ENCODE assay signal across 26 mouse cellular contexts in genomic region chr11:47777916-47778226, GRCm38 (mm10).
A peak's percentile ranks its signal among the peaks of the same experiment; 100 is the strongest.
DNase-seq lines count a peak whose midpoint lies in the region; ATAC-seq and TF ChIP-seq lines count a peak whose summit lies in the region.
"Had no signal": no experiment of that assay in that cellular context is flagged by ENCODE, and none has a peak within 500 bp of the region (broad histone marks: within the 10 kb centered on the region; RNA-seq: fewer than 3 reads in every experiment).

No protein-coding gene starts in this region.

- H3K4me2 ChIP-seq in liver, embryonic 11.5 days: no peak overlapping the region
- H3K4me2 ChIP-seq in liver, embryonic 12.5 days: no peak overlapping the region
- no peak overlapping the region for H3K4me2 ChIP-seq in midbrain, embryonic 13.5 days (replicated peaks)
- H3K4me2 ChIP-seq in midbrain, postnatal 0 days (ENCODE audit: low read depth, low read length, poor library complexity, severe bottlenecking): no peak overlapping the region
- H3K4me2 ChIP-seq in forebrain, embryonic 14.5 days (ENCODE audit: low read length): no peak overlapping the region
- no peak overlapping the region for H3K4me2 ChIP-seq in forebrain, embryonic 16.5 days (ENCODE audit: low read length)
- H3K4me2 ChIP-seq: embryonic facial prominence, embryonic 13.5 days; heart, embryonic 11.5 days; hindbrain, embryonic 13.5 days had no signal

- H3K4me3 ChIP-seq in liver, embryonic 11.5 days (ENCODE audit: low read depth, low read length): no peak overlapping the region
- no peak overlapping the region for H3K4me3 ChIP-seq in liver, embryonic 12.5 days
- H3K4me3 ChIP-seq in midbrain, embryonic 13.5 days (replicated peaks): no peak overlapping the region
- H3K4me3 ChIP-seq in midbrain, postnatal 0 days (ENCODE audit: low read depth, low read length): no peak overlapping the region
- H3K4me3 ChIP-seq in forebrain, embryonic 14.5 days (ENCODE audit: low read depth, low read length): no peak overlapping the region
- no peak overlapping the region for H3K4me3 ChIP-seq in forebrain, embryonic 16.5 days (replicated peaks; ENCODE audit: low read length)
- no peak overlapping the region for H3K4me3 ChIP-seq in hindbrain, embryonic 10.5 days
- H3K4me3 ChIP-seq: embryonic facial prominence, embryonic 10.5 days; embryonic facial prominence, embryonic 13.5 days; erythroblast, embryonic 14.5 days; gastrocnemius, adult 2 months; hindbrain, embryonic 13.5 days had no signal

- H3K9ac ChIP-seq in liver, embryonic 11.5 days (ENCODE audit: low read depth, low read length): no peak overlapping the region
- H3K9ac ChIP-seq in liver, embryonic 12.5 days: no peak overlapping the region
- H3K9ac ChIP-seq in midbrain, embryonic 13.5 days (replicated peaks): no peak overlapping the region
- no peak overlapping the region for H3K9ac ChIP-seq in midbrain, postnatal 0 days (replicated peaks; ENCODE audit: low read length, poor library complexity, severe bottlenecking)
- no peak overlapping the region for H3K9ac ChIP-seq in forebrain, embryonic 14.5 days (ENCODE audit: low read length)
- no peak overlapping the region for H3K9ac ChIP-seq in forebrain, embryonic 16.5 days (replicated peaks; ENCODE audit: low read depth, low read length)
- H3K9ac ChIP-seq: embryonic facial prominence, embryonic 13.5 days; hindbrain, embryonic 13.5 days had no signal

- WGBS in liver, embryonic 11.5 days: 51% methylated on average over 4 of the region's 4 CpGs
- WGBS in liver, embryonic 12.5 days (ENCODE audit: insufficient replicate concordance): 35% methylated on average over 4 of the region's 4 CpGs
- 52% methylated on average over 4 of the region's 4 CpGs for WGBS in midbrain, embryonic 13.5 days
- whole genome bisulfite sequencing in midbrain, postnatal 0 days: 43% methylated on average over 4 of the region's 4 CpGs
- WGBS in forebrain, embryonic 14.5 days: 29% methylated on average over 4 of the region's 4 CpGs
- 19% methylated on average over 4 of the region's 4 CpGs for WGBS in forebrain, embryonic 16.5 days
- WGBS in hindbrain, embryonic 10.5 days: 77% methylated on average over 4 of the region's 4 CpGs

- no peak for DNase-seq in liver, embryonic 11.5 days (ENCODE audit: low spot score)
- DNase-seq in midbrain, postnatal 0 days (ENCODE audit: low spot score): no peak
- DNase-seq in forebrain, embryonic 14.5 days (ENCODE audit: low spot score): peak; percentile 60
- DNase-seq in hindbrain, embryonic 10.5 days (ENCODE audit: low spot score): no peak
- no peak for DNase-seq in layer of hippocampus, adult 18-20 months (ENCODE audit: low spot score in 2 of 2)
- DNase-seq: adrenal gland, adult 2 months; adrenal gland, postnatal 14 days; cerebellum, adult 11-12 months; cerebellum, adult 8-10 months; cerebellum, postnatal 10 days; cerebellum, postnatal 36 days; embryo, embryonic 11 days; gastrocnemius, adult 2 months; gastrocnemius, postnatal 14 days; heart, adult 11 months had no signal

- H3K9me3 ChIP-seq in liver, embryonic 11.5 days (ENCODE audit: control insufficient read depth, low read length): no peaks in the 10 kb centered on the region
- no peaks in the 10 kb centered on the region for H3K9me3 ChIP-seq in liver, embryonic 12.5 days (replicated peaks)
- no peaks in the 10 kb centered on the region for H3K9me3 ChIP-seq in midbrain, embryonic 13.5 days
- H3K9me3 ChIP-seq in midbrain, postnatal 0 days (ENCODE audit: low read length): no peaks in the 10 kb centered on the region
- no peaks in the 10 kb centered on the region for H3K9me3 ChIP-seq in forebrain, embryonic 14.5 days (replicated peaks; ENCODE audit: control insufficient read depth, low read length)
- H3K9me3 ChIP-seq in forebrain, embryonic 16.5 days (ENCODE audit: control insufficient read depth, low read length): no peaks in the 10 kb centered on the region
- no peaks in the 10 kb centered on the region for H3K9me3 ChIP-seq in hindbrain, embryonic 10.5 days
- H3K9me3 ChIP-seq: embryonic facial prominence, embryonic 10.5 days; embryonic facial prominence, embryonic 13.5 days; hindbrain, embryonic 13.5 days had no signal

- no peaks in the 10 kb centered on the region for H3K36me3 ChIP-seq in liver, embryonic 11.5 days (ENCODE audit: control insufficient read depth, insufficient read depth, low read length)
- no peaks in the 10 kb centered on the region for H3K36me3 ChIP-seq in liver, embryonic 12.5 days
- H3K36me3 ChIP-seq in midbrain, embryonic 13.5 days: no peaks in the 10 kb centered on the region
- H3K36me3 ChIP-seq in midbrain, postnatal 0 days (ENCODE audit: insufficient read depth, low read length): no peaks in the 10 kb centered on the region
- no peaks in the 10 kb centered on the region for H3K36me3 ChIP-seq in forebrain, embryonic 14.5 days (ENCODE audit: control insufficient read depth, insufficient read depth, low read length)
- H3K36me3 ChIP-seq in forebrain, embryonic 16.5 days (ENCODE audit: control insufficient read depth, insufficient read depth): no peaks in the 10 kb centered on the region
- no peaks in the 10 kb centered on the region for H3K36me3 ChIP-seq in hindbrain, embryonic 10.5 days
- H3K36me3 ChIP-seq: embryonic facial prominence, embryonic 10.5 days; embryonic facial prominence, embryonic 13.5 days; hindbrain, embryonic 13.5 days had no signal

- H3K27ac ChIP-seq in liver, embryonic 11.5 days (ENCODE audit: low read depth, low read length): peak overlapping the region; percentile 34; the same call in 1 of the 2 replicates
- H3K27ac ChIP-seq in liver, embryonic 12.5 days: no peak overlapping the region
- H3K27ac ChIP-seq in midbrain, embryonic 13.5 days: no peak overlapping the region
- H3K27ac ChIP-seq in midbrain, postnatal 0 days (ENCODE audit: low read depth, low read length): no peak overlapping the region
- H3K27ac ChIP-seq in forebrain, embryonic 14.5 days (ENCODE audit: low read depth, low read length): no peak overlapping the region; the same call in 1 of the 2 replicates
- no peak overlapping the region for H3K27ac ChIP-seq in forebrain, embryonic 16.5 days (ENCODE audit: low read length)
- H3K27ac ChIP-seq in hindbrain, embryonic 10.5 days: no peak overlapping the region
- H3K27ac ChIP-seq: embryonic facial prominence, embryonic 10.5 days; embryonic facial prominence, embryonic 13.5 days; gastrocnemius, adult 2 months; hindbrain, embryonic 13.5 days; hindbrain, postnatal 0 days had no signal

- no peaks in the 10 kb centered on the region for H3K27me3 ChIP-seq in liver, embryonic 11.5 days (replicated peaks; ENCODE audit: control insufficient read depth, insufficient read depth, low read length)
- H3K27me3 ChIP-seq in liver, embryonic 12.5 days (replicated peaks): no peaks in the 10 kb centered on the region
- no peaks in the 10 kb centered on the region for H3K27me3 ChIP-seq in midbrain, embryonic 13.5 days
- no peaks in the 10 kb centered on the region for H3K27me3 ChIP-seq in midbrain, postnatal 0 days (ENCODE audit: insufficient read depth, low read length)
- no peaks in the 10 kb centered on the region for H3K27me3 ChIP-seq in forebrain, embryonic 14.5 days (replicated peaks; ENCODE audit: control insufficient read depth, insufficient read depth, low read length)
- H3K27me3 ChIP-seq in forebrain, embryonic 16.5 days (replicated peaks; ENCODE audit: control insufficient read depth, insufficient read depth, low read length): no peaks in the 10 kb centered on the region
- H3K27me3 ChIP-seq in hindbrain, embryonic 10.5 days (ENCODE audit: insufficient read depth, poor library complexity, severe bottlenecking): no peaks in the 10 kb centered on the region
- H3K27me3 ChIP-seq: embryonic facial prominence, embryonic 13.5 days; hindbrain, embryonic 13.5 days had no signal

- H3K4me1 ChIP-seq in liver, embryonic 11.5 days (replicated peaks; ENCODE audit: control insufficient read depth, insufficient read depth, low read length): peaks cover 4% of the 10 kb centered on the region; the same call in 1 of the 2 replicates
- H3K4me1 ChIP-seq in liver, embryonic 12.5 days: peaks cover 9% of the 10 kb centered on the region; the same call in 1 of the 2 replicates
- H3K4me1 ChIP-seq in midbrain, embryonic 13.5 days (replicated peaks): peaks cover 13% of the 10 kb centered on the region
- no peaks in the 10 kb centered on the region for H3K4me1 ChIP-seq in midbrain, postnatal 0 days (ENCODE audit: insufficient read depth, low read length)
- peaks cover 16% of the 10 kb centered on the region for H3K4me1 ChIP-seq in forebrain, embryonic 14.5 days (ENCODE audit: control insufficient read depth, insufficient read depth, low read length)
- peaks cover 6% of the 10 kb centered on the region for H3K4me1 ChIP-seq in forebrain, embryonic 16.5 days (replicated peaks; ENCODE audit: control insufficient read depth, insufficient read depth, low read length)
- peaks cover 5% of the 10 kb centered on the region; the same call in 1 of the 2 replicates for H3K4me1 ChIP-seq in hindbrain, embryonic 10.5 days (replicated peaks)
- H3K4me1 ChIP-seq: embryonic facial prominence, embryonic 10.5 days; embryonic facial prominence, embryonic 13.5 days had no signal

- no peak for TF ChIP-seq CTCF in midbrain, postnatal 0 days (IDR thresholded peaks at IDR 0.05)

- ATAC-seq in liver, embryonic 11.5 days (replicated peaks; ENCODE audit: low FRiP score): peak; percentile 30; the same call in 1 of the 2 replicates
- ATAC-seq in liver, embryonic 12.5 days: no peak
- ATAC-seq in midbrain, embryonic 13.5 days: peak; percentile 66; the same call in 1 of the 2 replicates
- ATAC-seq in midbrain, postnatal 0 days (ENCODE audit: low FRiP score): no peak
- peak; percentile 85 for ATAC-seq in forebrain, embryonic 14.5 days
- ATAC-seq in forebrain, embryonic 16.5 days: peak; percentile 87
- ATAC-seq: CD4-positive, CD25-positive, alpha-beta regulatory T cell, adult 4 months; hindbrain, postnatal 0 days; inflammation-experienced regulatory T-cells, adult 6 months had no signal

Comparison
In these comparisons a context has a peak if more than half of its experiments do, and no peak if none do; other contexts are left out.
1. ATAC-seq: peak in liver, embryonic 11.5 days (single experiment), midbrain, embryonic 13.5 days (single experiment), forebrain, embryonic 14.5 days (single experiment) and forebrain, embryonic 16.5 days (single experiment); none in liver, embryonic 12.5 days (single experiment) and midbrain, postnatal 0 days (single experiment).